19 mouse cellular contexts compared by ENCODE assay signal in genomic region chr5:116171721-116172120, GRCm38 (mm10).
A peak's percentile ranks its signal among the peaks of the same experiment; 100 is the strongest.
DNase-seq lines count a peak whose midpoint lies in the region; ATAC-seq lines count a peak whose summit lies in the region.
"Had no signal": no experiment of that assay in that cellular context is flagged by ENCODE, and none has a peak within 500 bp of the region (broad histone marks: within the 10 kb centered on the region; RNA-seq: fewer than 3 reads in every experiment).

No protein-coding gene starts in this region.

- peak; percentile 44 for DNase-seq in ES-CJ7 (ENCODE audit: low read depth, low spot score)
- DNase-seq in R1 (ENCODE audit: low read depth, low spot score) = peak; percentile 68
- DNase-seq in ovary, postnatal 36 days (ENCODE audit: low spot score) = no peak
- DNase-seq in adrenal gland, adult (ENCODE audit: inconsistent age in 2 of 2, low spot score in 1 of 2) = no peak
- DNase-seq: adrenal gland, adult 2 months; adrenal gland, postnatal 10 days; adrenal gland, postnatal 25 days; cerebellum, adult 11 months; cerebellum, adult 18-20 months; cerebellum, adult 8-10 months; cerebellum, adult 9-11 months; cerebellum, postnatal 14 days; cerebellum, postnatal 36 days; embryo, embryonic 11 days had no signal

- no peak for ATAC-seq in inflammation-experienced regulatory T-cells, adult 6 months
- ATAC-seq: activated CD4-positive, CD25-positive, alpha-beta regulatory T cell, adult 4 months; forebrain, embryonic 14.5 days; forebrain, embryonic 16.5 days; Patski had no signal

Comparison
In these comparisons a context has a peak if more than half of its experiments do, and no peak if none do; other contexts are left out.
1. DNase-seq: peak in ES-CJ7 (single experiment) and R1 (single experiment); none in ovary, postnatal 36 days (single experiment) and adrenal gland, adult (0 of 2).